Mouse (Mus musculus): ENCODE data around the gene Kifc3. TPM values are rescaled to one million over a fixed set of nuclear protein-coding genes. Genes with fewer than 3 reads are reported as not detected.

The Kifc3 gene
- polyA plus RNA-seq, 1 experiment: 31.1 TPM

DNA sequence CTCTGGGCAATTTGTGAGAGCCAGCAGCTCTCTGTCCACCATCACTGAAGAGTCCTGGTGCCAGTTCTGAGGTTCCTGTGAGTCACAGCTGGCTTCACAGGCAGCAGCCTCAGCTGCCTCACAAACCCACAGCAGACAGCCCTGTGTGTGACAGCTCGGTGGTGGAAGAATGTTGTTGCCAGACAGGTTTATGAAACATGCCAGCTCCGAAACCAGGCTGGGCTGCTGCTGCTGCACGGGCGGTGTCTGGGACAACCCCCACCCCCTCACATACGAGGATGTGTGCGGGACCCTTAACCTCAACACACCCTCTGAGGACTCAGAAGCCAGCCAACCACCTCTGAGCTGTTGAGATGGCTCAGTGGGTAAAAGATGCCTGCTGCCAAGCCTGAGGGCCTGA lies 48.0 kb downstream of the Kifc3 start:
- TF ChIP-seq CTCF (IDR thresholded peaks at IDR 0.05; ENCODE audit: borderline replicate concordance, extremely low read depth, insufficient read depth, insufficient read length) (no peak), POLR2A (IDR thresholded peaks at IDR 0.05; ENCODE audit: borderline replicate concordance, extremely low read depth, insufficient read depth, insufficient read length, poor library complexity, severe bottlenecking) (no peak)
- DNase-seq (ENCODE audit: low read depth): no peak

DNA sequence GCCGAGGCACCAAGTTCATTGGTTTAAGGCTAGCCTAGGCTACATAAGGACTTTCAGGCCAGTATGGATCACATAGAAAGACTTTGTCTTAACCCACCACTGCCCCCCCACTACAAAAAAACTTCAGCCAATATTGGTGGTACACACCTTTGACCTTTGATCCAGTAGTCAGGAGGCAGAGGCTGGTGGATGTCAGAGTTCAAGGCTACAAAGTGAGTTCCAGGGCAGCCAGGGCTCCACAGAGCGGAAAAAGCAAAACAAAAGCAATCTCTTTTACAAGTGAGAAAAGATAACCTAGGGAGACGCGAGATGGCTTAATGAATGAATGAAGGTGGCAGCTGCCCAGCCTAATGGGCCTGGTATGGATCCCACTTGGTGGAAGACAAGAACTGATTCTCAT lies 48.6 kb downstream of the Kifc3 start:
- no peak for TF ChIP-seq CTCF (IDR thresholded peaks at IDR 0.05; ENCODE audit: borderline replicate concordance, extremely low read depth, insufficient read depth, insufficient read length)
- no peak for TF ChIP-seq POLR2A (IDR thresholded peaks at IDR 0.05; ENCODE audit: borderline replicate concordance, extremely low read depth, insufficient read depth, insufficient read length, poor library complexity, severe bottlenecking)
- DNase-seq (ENCODE audit: low read depth): no peak

DNA sequence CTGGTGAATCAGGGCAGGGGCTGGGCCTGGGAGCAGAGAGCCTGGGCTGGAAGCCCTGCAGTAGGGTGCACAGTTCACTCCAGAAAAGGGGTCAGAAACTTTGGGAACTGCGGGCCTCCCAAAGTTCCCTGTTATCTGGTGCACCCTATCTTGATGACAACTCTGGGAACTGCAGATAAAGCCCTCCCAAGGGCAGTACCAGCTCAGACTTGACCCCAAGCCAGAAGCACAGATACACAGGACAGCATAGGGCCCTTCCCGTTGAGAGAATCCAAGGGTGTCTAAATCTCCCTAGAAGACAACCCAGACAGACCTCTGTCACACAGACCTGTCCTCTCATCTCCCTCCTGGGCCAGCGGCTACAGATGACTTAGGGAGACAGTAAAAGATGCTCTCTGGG lies 52.0 kb downstream of the Kifc3 start:
- TF ChIP-seq CTCF (IDR thresholded peaks at IDR 0.05; ENCODE audit: borderline replicate concordance, extremely low read depth, insufficient read depth, insufficient read length) (no peak), POLR2A (IDR thresholded peaks at IDR 0.05; ENCODE audit: borderline replicate concordance, extremely low read depth, insufficient read depth, insufficient read length, poor library complexity, severe bottlenecking) (no peak)
- DNase-seq (ENCODE audit: low read depth): no peak

DNA sequence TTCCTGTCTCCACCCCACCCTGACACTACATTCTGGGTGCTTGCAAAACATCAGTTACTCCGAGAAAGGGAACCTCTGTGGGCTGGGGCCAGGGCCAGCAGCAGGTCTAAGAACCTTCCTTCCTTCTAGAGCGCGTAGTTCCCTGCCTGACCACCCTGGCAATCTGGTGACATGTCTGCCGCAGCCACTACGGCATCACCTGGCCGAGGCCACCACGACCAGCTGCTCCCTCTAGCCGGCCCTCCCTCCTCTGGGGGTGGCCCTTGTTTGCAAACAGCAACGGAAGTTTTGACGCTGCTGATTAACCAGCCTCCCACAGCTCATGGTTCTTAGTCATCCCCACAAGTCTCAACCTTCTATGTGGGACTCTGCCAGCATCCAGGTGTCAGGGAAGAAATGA lies 53.2 kb downstream of the Kifc3 start:
- no peak for TF ChIP-seq CTCF (IDR thresholded peaks at IDR 0.05; ENCODE audit: borderline replicate concordance, extremely low read depth, insufficient read depth, insufficient read length)
- TF ChIP-seq POLR2A (IDR thresholded peaks at IDR 0.05; ENCODE audit: borderline replicate concordance, extremely low read depth, insufficient read depth, insufficient read length, poor library complexity, severe bottlenecking): no peak
- DNase-seq (ENCODE audit: low read depth): no peak

DNA sequence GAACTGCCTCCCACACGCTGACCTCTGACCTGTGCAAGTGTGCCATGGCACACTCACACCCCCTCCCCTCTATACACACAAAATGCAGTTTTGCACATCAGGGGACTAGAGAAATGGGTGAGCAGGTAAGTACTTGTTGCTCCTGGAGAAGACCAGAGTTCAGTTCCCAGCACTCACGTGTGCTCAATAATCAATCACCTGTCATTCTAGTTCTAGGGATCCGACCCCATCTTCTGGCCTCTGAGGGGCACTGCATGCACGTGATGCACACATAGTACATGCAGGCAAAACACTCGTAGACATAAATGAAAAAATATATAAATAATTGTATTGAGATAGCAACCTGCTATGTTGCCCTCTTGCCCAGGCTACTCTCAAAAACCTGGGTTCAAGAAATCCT lies 55.8 kb downstream of the Kifc3 start:
- no peak for DNase-seq (ENCODE audit: low read depth)
- TF ChIP-seq CTCF (IDR thresholded peaks at IDR 0.05; ENCODE audit: borderline replicate concordance, extremely low read depth, insufficient read depth, insufficient read length): no peak
- TF ChIP-seq POLR2A (IDR thresholded peaks at IDR 0.05; ENCODE audit: borderline replicate concordance, extremely low read depth, insufficient read depth, insufficient read length, poor library complexity, severe bottlenecking): no peak

DNA sequence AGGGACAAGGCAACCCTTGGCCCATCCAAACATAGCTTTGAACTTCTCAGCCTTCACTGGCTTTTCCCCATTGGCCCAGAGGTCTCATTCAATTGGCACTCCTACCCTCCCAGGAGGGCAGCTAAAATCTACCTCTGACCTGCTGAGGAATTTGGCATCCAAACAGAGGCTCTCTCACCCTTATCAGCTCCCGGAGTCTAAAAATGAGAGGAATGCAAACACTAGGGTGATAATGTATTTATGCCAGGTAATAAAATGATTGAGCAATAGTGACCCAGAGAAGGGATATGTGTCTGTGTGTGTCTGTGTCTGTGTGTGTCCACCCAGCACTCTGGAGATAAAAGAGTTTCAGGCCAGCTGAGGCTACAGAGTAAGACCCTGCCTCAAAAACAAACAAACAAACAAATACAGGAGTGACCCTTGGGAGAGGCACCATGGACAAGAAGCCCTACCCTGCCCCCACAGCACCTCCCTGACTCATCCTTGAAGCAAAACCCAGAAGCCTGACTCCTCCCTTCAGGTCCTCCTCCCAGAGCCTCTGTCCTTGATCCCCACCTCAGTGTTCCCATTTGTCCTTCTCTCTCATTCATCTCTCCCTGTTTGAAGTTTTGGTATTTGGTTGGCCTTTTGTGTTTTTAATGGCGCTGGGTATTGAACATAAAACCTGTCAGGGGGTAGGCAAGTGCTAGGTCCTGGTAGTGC lies 56.4 kb downstream of the Kifc3 start:
- TF ChIP-seq POLR2A (IDR thresholded peaks at IDR 0.05; ENCODE audit: borderline replicate concordance, extremely low read depth, insufficient read depth, insufficient read length, poor library complexity, severe bottlenecking): no peak
- TF ChIP-seq CTCF (IDR thresholded peaks at IDR 0.05; ENCODE audit: borderline replicate concordance, extremely low read depth, insufficient read depth, insufficient read length): no peak
- no peak for DNase-seq (ENCODE audit: low read depth)

DNA sequence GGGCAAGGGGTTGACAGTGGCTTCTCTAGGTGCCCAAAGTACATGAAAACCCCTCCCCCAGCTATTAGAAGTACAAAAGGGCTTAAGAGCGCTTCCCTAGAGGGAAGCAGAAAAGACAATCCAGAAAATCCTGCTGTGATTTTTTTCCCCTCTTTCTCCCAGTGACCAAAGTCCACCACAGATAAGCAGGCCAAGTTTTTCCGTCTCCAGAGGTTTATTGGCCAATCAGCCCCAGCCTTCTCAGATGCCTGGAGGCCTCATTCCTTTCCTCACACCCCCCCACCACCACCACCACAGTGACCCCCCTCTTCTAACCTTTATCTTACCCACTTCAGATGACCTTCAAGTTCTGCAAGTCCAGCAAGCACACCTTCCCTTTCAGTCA lies 58.0 kb downstream of the Kifc3 start:
- no peak for TF ChIP-seq POLR2A (IDR thresholded peaks at IDR 0.05; ENCODE audit: borderline replicate concordance, extremely low read depth, insufficient read depth, insufficient read length, poor library complexity, severe bottlenecking)
- TF ChIP-seq CTCF (IDR thresholded peaks at IDR 0.05; ENCODE audit: borderline replicate concordance, extremely low read depth, insufficient read depth, insufficient read length): no peak
- DNase-seq (ENCODE audit: low read depth): no peak

DNA sequence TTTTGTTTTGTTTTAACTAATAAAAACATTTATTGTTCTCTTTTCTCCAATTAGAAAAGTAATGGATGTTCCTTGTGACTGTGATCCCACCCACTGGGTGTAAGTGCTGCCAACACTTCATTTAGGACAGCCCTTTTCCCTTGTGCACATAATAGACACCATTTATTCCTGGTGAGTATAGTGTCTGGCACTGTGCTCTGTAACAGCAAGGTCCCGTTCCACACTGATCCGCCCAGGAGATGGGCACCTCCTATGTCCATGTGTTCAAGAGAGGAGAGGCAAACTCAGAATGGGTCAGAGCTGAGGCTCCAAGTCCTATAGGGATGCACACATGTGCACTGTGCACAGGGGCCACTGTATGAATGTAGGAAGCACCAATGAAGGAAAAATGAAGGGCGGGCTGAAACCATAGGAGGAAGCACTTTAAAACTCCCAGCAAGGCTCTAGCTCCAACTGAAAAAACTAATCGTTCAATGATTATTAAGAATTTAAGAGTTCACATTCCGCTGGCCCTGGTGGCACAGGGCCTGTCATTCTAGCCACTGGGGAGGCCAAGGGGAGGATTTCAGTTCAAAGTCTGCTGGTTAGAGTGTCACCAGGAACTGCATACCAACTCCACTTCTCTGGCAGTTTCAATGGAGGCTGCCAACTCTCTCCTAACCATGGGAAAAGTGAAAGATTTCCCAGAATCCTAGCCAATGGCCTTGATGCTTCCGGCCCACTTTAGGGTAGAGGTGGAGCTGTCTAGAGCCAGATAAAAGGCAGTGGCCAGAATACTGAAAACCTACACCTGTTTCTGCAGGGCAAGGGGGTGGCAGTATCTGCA lies 58.6 kb downstream of the Kifc3 start:
- no peak for TF ChIP-seq POLR2A (IDR thresholded peaks at IDR 0.05; ENCODE audit: borderline replicate concordance, extremely low read depth, insufficient read depth, insufficient read length, poor library complexity, severe bottlenecking)
- TF ChIP-seq CTCF (IDR thresholded peaks at IDR 0.05; ENCODE audit: borderline replicate concordance, extremely low read depth, insufficient read depth, insufficient read length): no peak
- DNase-seq (ENCODE audit: low read depth): peak; percentile 67

DNA sequence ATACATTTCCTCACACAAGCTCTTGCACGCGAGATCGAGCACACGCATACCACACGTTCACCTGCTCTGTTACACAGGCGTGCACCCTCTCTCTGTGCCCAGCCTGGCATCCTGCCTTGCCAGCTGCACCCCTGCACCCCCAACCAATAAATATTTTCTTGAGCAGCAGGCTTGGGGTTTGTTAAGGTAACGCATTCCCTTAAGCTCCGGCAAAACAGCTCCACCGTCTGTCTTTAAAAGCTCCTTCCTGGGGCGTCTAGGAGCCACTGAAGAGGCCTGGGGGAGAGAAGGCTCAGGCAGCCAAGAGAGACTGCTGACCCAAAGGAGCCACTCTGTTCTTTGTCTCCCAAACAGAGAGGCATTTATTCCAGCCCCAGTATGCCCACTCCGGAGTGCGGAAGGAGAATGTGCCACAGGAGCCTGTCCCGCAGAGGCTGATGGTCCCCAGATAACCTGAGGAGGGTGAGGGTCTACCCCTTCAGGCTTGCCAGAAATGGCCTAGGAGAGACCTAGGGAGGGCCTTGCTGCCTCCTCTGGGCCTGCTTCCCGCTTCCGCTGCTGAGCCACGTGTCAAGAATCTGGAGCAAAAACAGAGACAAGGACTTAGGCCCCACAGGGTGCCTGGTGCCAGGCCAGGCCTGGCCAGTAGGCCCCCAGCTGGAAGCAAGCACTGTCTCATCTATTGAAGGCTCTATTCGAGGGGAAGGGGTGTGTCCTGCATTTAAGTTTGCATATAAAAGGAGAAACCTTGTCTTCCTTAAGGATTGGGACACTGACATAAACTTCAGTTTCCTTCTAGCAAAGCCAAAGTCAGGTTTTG lies 59.4 kb downstream of the Kifc3 start:
- no peak for TF ChIP-seq POLR2A (IDR thresholded peaks at IDR 0.05; ENCODE audit: borderline replicate concordance, extremely low read depth, insufficient read depth, insufficient read length, poor library complexity, severe bottlenecking)
- no peak for TF ChIP-seq CTCF (IDR thresholded peaks at IDR 0.05; ENCODE audit: borderline replicate concordance, extremely low read depth, insufficient read depth, insufficient read length)
- DNase-seq (ENCODE audit: low read depth): peak; percentile 76

DNA sequence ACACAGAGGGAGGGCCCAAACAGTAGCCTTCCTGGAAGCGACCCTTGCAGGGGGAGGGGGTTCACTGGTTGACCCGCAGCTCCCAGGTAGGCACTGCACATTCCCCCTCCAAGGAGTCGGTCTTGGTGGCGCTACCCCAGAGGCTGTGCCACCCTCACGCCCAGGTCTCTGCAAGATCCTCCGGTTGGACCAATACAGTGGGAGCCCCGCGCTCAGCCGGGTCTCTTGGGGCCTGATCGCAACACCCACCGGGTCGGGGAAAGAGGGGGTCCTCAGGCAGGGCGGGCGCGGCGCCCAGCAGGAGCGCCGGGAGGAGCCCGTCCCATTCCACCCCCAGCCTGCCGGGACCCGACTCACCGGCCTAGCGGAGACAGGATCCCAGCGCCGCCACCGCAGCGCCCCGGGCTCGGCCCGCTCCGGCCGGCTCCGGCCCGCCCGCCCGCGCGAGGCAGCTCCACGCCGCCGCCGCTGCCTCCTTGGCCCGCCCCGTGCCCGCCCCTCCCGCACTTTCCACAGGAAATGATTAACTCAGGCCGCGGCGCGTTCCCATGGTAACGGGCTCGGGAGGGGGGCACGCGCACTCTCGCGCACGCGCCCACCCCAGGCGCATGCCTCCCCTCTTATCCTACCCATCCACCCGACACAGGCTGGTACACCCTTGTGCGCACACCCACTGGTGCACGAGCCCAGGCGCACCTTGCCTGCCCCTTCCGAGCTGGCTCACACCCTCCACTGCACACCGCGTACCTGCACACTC lies 60.4 kb downstream of the Kifc3 start:
- TF ChIP-seq POLR2A (IDR thresholded peaks at IDR 0.05; ENCODE audit: borderline replicate concordance, extremely low read depth, insufficient read depth, insufficient read length, poor library complexity, severe bottlenecking) (no peak), CTCF (IDR thresholded peaks at IDR 0.05; ENCODE audit: borderline replicate concordance, extremely low read depth, insufficient read depth, insufficient read length) (no peak)
- DNase-seq (ENCODE audit: low read depth): peak; percentile 91
